8 mouse cellular contexts compared by ENCODE assay signal in genomic region chr5:31696971-31697643, GRCm38 (mm10). TPM values are rescaled to one million over a fixed set of nuclear protein-coding genes. Genes with fewer than 3 reads are reported as not detected.
DNase-seq lines count a peak whose midpoint lies in the region; ATAC-seq lines count a peak whose summit lies in the region.

Gene Rbks (minus strand): TSS chr5:31697627.

- peak within 1 kb of the TSS; percentile 78 for H3K9ac ChIP-seq in neural tube, embryonic 12.5 days

- no peaks in the 10 kb centered on the region for H3K36me3 ChIP-seq in neural tube, embryonic 12.5 days

- no peak for DNase-seq in cerebellum, adult 11 months
- peak; percentile 18 for DNase-seq in thymus, postnatal 0 days (ENCODE audit: low spot score)
- DNase-seq in thymus, postnatal 25 days, result no peak
- DNase-seq in kidney, postnatal 36 days, result peak; percentile 22 to 30
- no peak for DNase-seq in spleen, postnatal 10 days (ENCODE audit: low spot score in 2 of 2)
- DNase-seq in gastrocnemius, postnatal 36 days, result no peak

- peak within 1 kb of the TSS; percentile 73 for H3K4me2 ChIP-seq in neural tube, embryonic 12.5 days (replicated peaks)

- 8% methylated on average over 18 of the region's 18 CpGs for WGBS in neural tube, embryonic 12.5 days

- peak within 1 kb of the TSS; percentile 71 for H3K27ac ChIP-seq in neural tube, embryonic 12.5 days

- intact Hi-C loops in gastrocnemius, postnatal 36 days (cut with DNase I), result loop anchor here (5.0 kb wide), 1 partner anchor 135 kb away; no protein-coding TSS in a partner anchor

- peak within 1 kb of the TSS; percentile 75 for H3K4me3 ChIP-seq in neural tube, embryonic 12.5 days

- no peaks in the 10 kb centered on the region for H3K27me3 ChIP-seq in neural tube, embryonic 12.5 days (replicated peaks)

- no peaks in the 10 kb centered on the region for H3K9me3 ChIP-seq in neural tube, embryonic 12.5 days

- ATAC-seq in cerebellum, adult (ENCODE audit: insufficient number of reproducible peaks, low FRiP score, low TSS enrichment), result 0 out of 2 replicates have a peak, but pooled peaks have one; percentile 1
- ATAC-seq in neural tube, embryonic 12.5 days (ENCODE audit: low FRiP score, low read depth), result peak; percentile 3

- H3K4me1 ChIP-seq in neural tube, embryonic 12.5 days, result peaks cover 2% of the 10 kb centered on the region; the same call in 1 of the 2 replicates

RNA-seq across cellular contexts. Expression of gene Rbks, which starts in this region (rescaled TPM):
- polyA plus RNA-seq in thymus, postnatal 0 days (2015; fragmentation: Nextera tagmentation; extraction: Ambion mirVana), result 20.7 and 22.1 TPM in 2 replicates
- 1.6 and 2.2 TPM in 2 replicates for polyA plus RNA-seq in neural tube, embryonic 12.5 days (2016; fragmentation: Nextera tagmentation; extraction: Ambion mirVana)
- total RNA-seq in gastrocnemius, postnatal 36 days (2021), result 1 to 10 TPM; 3.3 to 3.9 TPM

Comparison
In these comparisons a context has a peak if more than half of its experiments do, and no peak if none do; other contexts are left out.
1. DNase-seq: peak in thymus, postnatal 0 days (single experiment) and kidney, postnatal 36 days (2 of 2); none in cerebellum, adult 11 months (single experiment), thymus, postnatal 25 days (single experiment), spleen, postnatal 10 days (0 of 2) and gastrocnemius, postnatal 36 days (0 of 2).